Mouse (Mus musculus) liver, embryonic 12.5 days (tissue): ENCODE results near the gene Agbl4. TPM values are rescaled to one million over a fixed set of nuclear protein-coding genes. Genes with fewer than 3 reads are reported as not detected.

Experiments
- ATAC-seq: fragments of 200-750 bp; cut with Nextera tagmentation; 2 replicates; pipeline ENCODE4 v1.8.0; 2017; ENCODE audit warnings: moderate number of reproducible peaks, mild to moderate bottlenecking, moderate library complexity
- H3K27ac ChIP-seq: fragments of 300-500 bp; sonication (generic); 2 replicates; pipeline ENCODE4 v1.5.1; 2016; ENCODE audit warnings: mild to moderate bottlenecking
- H3K27me3 ChIP-seq: fragments of 300-500 bp; sonication (generic); replicated peaks from 2 replicates; pipeline ENCODE4 v1.6.1; 2016; ENCODE audit warnings: mild to moderate bottlenecking, moderate library complexity
- H3K36me3 ChIP-seq: fragments of 300-500 bp; sonication (generic); 2 replicates; pipeline ENCODE4 v1.6.1; 2016; ENCODE audit warnings: mild to moderate bottlenecking, moderate library complexity
- H3K4me1 ChIP-seq: fragments of 300-500 bp; sonication (generic); 2 replicates; pipeline ENCODE4 v1.6.1; 2016
- H3K4me2 ChIP-seq: fragments of 300-500 bp; sonication (generic); 2 replicates; pipeline ENCODE4 v1.6.1; 2016; ENCODE audit warnings: mild to moderate bottlenecking, moderate library complexity
- H3K4me3 ChIP-seq: fragments of 300-500 bp; sonication (generic); 2 replicates; pipeline ENCODE4 v1.5.1; 2016; ENCODE audit warnings: mild to moderate bottlenecking, moderate library complexity
- H3K9ac ChIP-seq: fragments of 300-500 bp; sonication (generic); 2 replicates; pipeline ENCODE4 v1.6.1; 2016; ENCODE audit warnings: mild to moderate bottlenecking, moderate library complexity
- H3K9me3 ChIP-seq: fragments of 300-500 bp; sonication (generic); replicated peaks from 2 replicates; pipeline ENCODE4 v1.6.1; 2016; ENCODE audit warnings: mild to moderate bottlenecking, moderate library complexity
- WGBS: fragments of 180-500 bp; shearing (Covaris S2); methylation state at CpG from one replicate; pipeline ENCODE4 v1.1.7; 2016; ENCODE audit not compliant: insufficient replicate concordance; 5-methylcytosine and 5-hydroxymethylcytosine counted together
- polyA plus RNA-seq: library from polyadenylated mRNA; unstranded; fragments of >200 nt; fragmentation: Nextera tagmentation; extraction: Ambion mirVana; gene quantifications from 2 replicates; pipeline ENCODE4 v1.2.1, GENCODE M21; 2016

Agbl4 gene
- polyA plus RNA-seq, 1 experiment from 2014 or later: not detected

- Histone ChIP-seq H3K27me3 (no peaks in the 10 kb centered on the region), H3K9ac (no peak overlapping the region), H3K36me3 (no peaks in the 10 kb centered on the region), H3K4me1 (no peaks in the 10 kb centered on the region), H3K4me3 (no peak overlapping the region), H3K9me3 (no peaks in the 10 kb centered on the region), H3K4me2 (no peak overlapping the region), H3K27ac (no peak overlapping the region)
- 79% methylated on average over 3 of the region's 3 CpGs for WGBS
- no peak for ATAC-seq
These were observed 244.0 kb downstream of the Agbl4 start for GRCm38 (mm10) chr4:110641417-110641816.

DNA sequence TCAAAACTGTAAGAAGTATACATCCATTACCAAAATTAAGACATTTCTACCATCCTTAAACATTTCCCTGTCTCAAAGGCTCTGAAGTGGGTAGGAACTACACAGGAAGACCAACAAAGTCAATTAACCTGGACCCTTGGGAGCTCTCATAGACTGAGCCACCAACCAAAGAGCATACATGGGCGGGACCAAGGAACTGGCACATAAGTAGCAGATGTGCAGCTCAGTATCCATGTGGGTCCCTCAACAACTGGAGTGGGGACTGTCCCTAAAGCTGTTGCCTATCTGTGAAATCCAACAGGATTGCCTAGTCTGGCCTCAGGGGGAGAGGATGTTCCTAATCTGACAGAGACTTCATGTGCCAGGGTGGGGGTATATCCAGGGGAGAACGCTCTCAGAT lies 265.5 kb downstream of the Agbl4 start:
- no peak overlapping the region for H3K4me2 ChIP-seq
- no peaks in the 10 kb centered on the region for H3K27me3 ChIP-seq
- no peak overlapping the region for H3K9ac ChIP-seq
- ATAC-seq: no peak
- H3K36me3 ChIP-seq: no peaks in the 10 kb centered on the region
- no peaks in the 10 kb centered on the region for H3K9me3 ChIP-seq
- WGBS: 55% methylated on average over 2 of the region's 2 CpGs
- no peak overlapping the region for H3K27ac ChIP-seq
- H3K4me1 ChIP-seq: no peaks in the 10 kb centered on the region
- no peak overlapping the region for H3K4me3 ChIP-seq

GRCm38 (mm10) chr4:110674121-110674520 lies 276.7 kb downstream of the Agbl4 start:
- H3K36me3 ChIP-seq: no peaks in the 10 kb centered on the region
- H3K27ac ChIP-seq: no peak overlapping the region
- no peak overlapping the region for H3K9ac ChIP-seq
- ATAC-seq: no peak
- H3K4me1 ChIP-seq: no peaks in the 10 kb centered on the region
- H3K27me3 ChIP-seq: no peaks in the 10 kb centered on the region
- 61% methylated on average over 1 of the region's 1 CpGs for WGBS
- H3K9me3 ChIP-seq: no peaks in the 10 kb centered on the region
- H3K4me2 ChIP-seq: no peak overlapping the region
- no peak overlapping the region for H3K4me3 ChIP-seq

- Histone ChIP-seq H3K36me3 (no peaks in the 10 kb centered on the region), H3K4me3 (no peak overlapping the region), H3K9ac (no peak overlapping the region), H3K9me3 (no peaks in the 10 kb centered on the region), H3K27ac (no peak overlapping the region), H3K4me1 (no peaks in the 10 kb centered on the region), H3K27me3 (no peaks in the 10 kb centered on the region), H3K4me2 (no peak overlapping the region)
- WGBS: 66% methylated on average over 1 of the region's 1 CpGs
- no peak for ATAC-seq
These were observed 337.7 kb downstream of the Agbl4 start for GRCm38 (mm10) chr4:110735141-110735540.

GRCm38 (mm10) chr4:110757941-110758340 lies 360.5 kb downstream of the Agbl4 start:
- H3K4me1 ChIP-seq: no peaks in the 10 kb centered on the region
- H3K27ac ChIP-seq: no peak overlapping the region
- H3K27me3 ChIP-seq: no peaks in the 10 kb centered on the region
- ATAC-seq: no peak
- no peak overlapping the region for H3K9ac ChIP-seq
- H3K4me3 ChIP-seq: no peak overlapping the region
- no peaks in the 10 kb centered on the region for H3K9me3 ChIP-seq
- no peak overlapping the region for H3K4me2 ChIP-seq
- H3K36me3 ChIP-seq: no peaks in the 10 kb centered on the region
- WGBS: 62% methylated on average over 2 of the region's 2 CpGs

DNA sequence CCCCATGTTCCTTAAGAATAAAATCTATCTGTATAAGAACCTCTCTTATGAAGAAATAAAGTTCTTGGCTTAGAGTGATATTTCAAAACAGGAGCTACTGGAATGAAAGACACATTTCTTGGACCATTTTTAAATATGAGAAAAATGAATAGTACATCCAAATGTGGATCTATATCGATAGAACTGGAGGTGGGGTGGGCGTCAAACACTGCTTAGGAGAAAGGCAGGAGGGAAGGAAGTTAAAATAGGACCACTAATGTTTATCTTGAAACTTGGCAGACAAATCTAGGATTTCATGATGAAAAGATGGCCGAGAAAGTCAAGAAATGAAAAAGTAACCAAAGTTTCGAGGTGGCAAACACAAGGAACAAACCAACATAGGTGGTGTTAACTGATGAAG lies 391.1 kb downstream of the Agbl4 start:
- Histone ChIP-seq H3K27me3 (no peaks in the 10 kb centered on the region), H3K9ac (no peak overlapping the region), H3K4me3 (no peak overlapping the region), H3K4me1 (no peaks in the 10 kb centered on the region), H3K36me3 (no peaks in the 10 kb centered on the region), H3K4me2 (no peak overlapping the region), H3K9me3 (no peaks in the 10 kb centered on the region), H3K27ac (no peak overlapping the region)
- 57% methylated on average over 4 of the region's 4 CpGs for WGBS
- no peak for ATAC-seq

GRCm38 (mm10) chr4:110799902-110800301 lies 402.4 kb downstream of the Agbl4 start:
- H3K9ac ChIP-seq: no peak overlapping the region
- no peaks in the 10 kb centered on the region for H3K9me3 ChIP-seq
- no peaks in the 10 kb centered on the region for H3K36me3 ChIP-seq
- H3K4me3 ChIP-seq: no peak overlapping the region
- no peak overlapping the region for H3K4me2 ChIP-seq
- no peak for ATAC-seq
- WGBS: 76% methylated on average over 4 of the region's 4 CpGs
- no peaks in the 10 kb centered on the region for H3K4me1 ChIP-seq
- no peak overlapping the region for H3K27ac ChIP-seq
- no peaks in the 10 kb centered on the region for H3K27me3 ChIP-seq

GRCm38 (mm10) chr4:110810947-110811346 lies 413.5 kb downstream of the Agbl4 start:
- Histone ChIP-seq H3K36me3 (no peaks in the 10 kb centered on the region), H3K27me3 (no peaks in the 10 kb centered on the region), H3K4me1 (no peaks in the 10 kb centered on the region), H3K9ac (no peak overlapping the region), H3K27ac (no peak overlapping the region), H3K4me3 (no peak overlapping the region), H3K9me3 (no peaks in the 10 kb centered on the region), H3K4me2 (no peak overlapping the region)
- WGBS: 45% methylated on average over 1 of the region's 1 CpGs
- no peak for ATAC-seq

GRCm38 (mm10) chr4:110832776-110833175 lies 435.3 kb downstream of the Agbl4 start:
- WGBS: 72% methylated on average over 1 of the region's 1 CpGs
- H3K4me1 ChIP-seq: no peaks in the 10 kb centered on the region
- H3K27me3 ChIP-seq: no peaks in the 10 kb centered on the region
- ATAC-seq: no peak
- H3K4me3 ChIP-seq: no peak overlapping the region
- H3K4me2 ChIP-seq: no peak overlapping the region
- H3K9ac ChIP-seq: no peak overlapping the region
- H3K27ac ChIP-seq: no peak overlapping the region
- H3K9me3 ChIP-seq: no peaks in the 10 kb centered on the region
- H3K36me3 ChIP-seq: no peaks in the 10 kb centered on the region

- H3K36me3 ChIP-seq: no peaks in the 10 kb centered on the region
- H3K4me1 ChIP-seq: no peaks in the 10 kb centered on the region
- no peak overlapping the region for H3K27ac ChIP-seq
- no peak overlapping the region for H3K9ac ChIP-seq
- H3K4me3 ChIP-seq: no peak overlapping the region
- ATAC-seq: no peak
- 65% methylated on average over 2 of the region's 2 CpGs for WGBS
- H3K27me3 ChIP-seq: no peaks in the 10 kb centered on the region
- H3K9me3 ChIP-seq: no peaks in the 10 kb centered on the region
- H3K4me2 ChIP-seq: no peak overlapping the region
These were observed 482.4 kb downstream of the Agbl4 start for GRCm38 (mm10) chr4:110879719-110880443.

GRCm38 (mm10) chr4:110916061-110916460 lies 518.6 kb downstream of the Agbl4 start:
- Histone ChIP-seq H3K27me3 (no peaks in the 10 kb centered on the region), H3K4me1 (no peaks in the 10 kb centered on the region), H3K36me3 (no peaks in the 10 kb centered on the region), H3K4me3 (no peak overlapping the region), H3K9ac (no peak overlapping the region), H3K4me2 (no peak overlapping the region), H3K27ac (no peak overlapping the region), H3K9me3 (no peaks in the 10 kb centered on the region)
- ATAC-seq: no peak

DNA sequence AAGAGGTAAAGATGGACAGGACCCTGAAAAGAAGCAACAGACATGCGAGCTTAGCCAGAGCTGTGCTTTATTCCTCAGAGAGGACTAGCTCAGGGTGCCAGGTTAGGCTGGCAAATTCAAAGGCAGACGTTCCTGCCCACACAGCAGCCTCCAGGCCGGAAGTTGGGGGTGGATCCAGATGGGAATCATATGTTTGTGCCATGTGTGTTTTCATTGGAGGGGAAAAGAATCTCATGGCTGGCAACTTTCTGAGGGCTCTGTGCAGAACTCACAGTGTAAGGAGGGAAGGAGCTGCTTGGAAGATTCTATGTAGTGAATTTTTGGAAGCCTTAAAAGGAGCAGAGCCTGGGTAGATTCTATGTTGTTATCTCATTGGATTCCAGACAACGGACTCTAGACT lies 519.1 kb downstream of the Agbl4 start:
- no peak for ATAC-seq
- Histone ChIP-seq H3K4me3 (no peak overlapping the region), H3K4me1 (no peaks in the 10 kb centered on the region), H3K27ac (no peak overlapping the region), H3K4me2 (no peak overlapping the region), H3K27me3 (no peaks in the 10 kb centered on the region), H3K36me3 (no peaks in the 10 kb centered on the region), H3K9ac (no peak overlapping the region), H3K9me3 (no peaks in the 10 kb centered on the region)
- 38% methylated on average over 4 of the region's 4 CpGs for WGBS

DNA sequence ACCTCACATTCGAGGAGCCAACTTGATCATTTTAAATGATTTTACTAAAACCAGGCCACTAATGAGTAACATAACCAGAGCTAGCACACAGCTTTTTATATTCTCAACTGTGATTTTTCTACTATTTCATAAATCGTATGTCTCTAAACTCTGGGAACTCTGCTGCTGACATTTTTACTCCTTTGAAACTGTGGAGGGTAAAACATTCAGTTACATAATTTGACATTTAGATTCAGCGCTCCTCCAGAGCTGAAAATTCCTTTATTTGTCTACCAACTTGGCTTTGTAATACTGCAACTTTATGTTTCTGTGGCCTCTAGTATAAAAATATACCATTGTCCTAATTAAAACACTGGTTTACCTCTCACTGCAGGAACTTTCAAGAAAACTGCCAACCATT lies 523.6 kb downstream of the Agbl4 start:
- no peak overlapping the region for H3K4me3 ChIP-seq
- H3K27ac ChIP-seq: no peak overlapping the region
- H3K4me1 ChIP-seq: no peaks in the 10 kb centered on the region
- H3K9me3 ChIP-seq: no peaks in the 10 kb centered on the region
- H3K9ac ChIP-seq: no peak overlapping the region
- H3K27me3 ChIP-seq: no peaks in the 10 kb centered on the region
- H3K4me2 ChIP-seq: no peak overlapping the region
- 68% methylated on average over 3 of the region's 3 CpGs for whole genome bisulfite sequencing
- no peaks in the 10 kb centered on the region for H3K36me3 ChIP-seq
- ATAC-seq: no peak
